Mouse (Mus musculus): ENCODE measurements around the gene Acbd6.

Gene Acbd6

DNA sequence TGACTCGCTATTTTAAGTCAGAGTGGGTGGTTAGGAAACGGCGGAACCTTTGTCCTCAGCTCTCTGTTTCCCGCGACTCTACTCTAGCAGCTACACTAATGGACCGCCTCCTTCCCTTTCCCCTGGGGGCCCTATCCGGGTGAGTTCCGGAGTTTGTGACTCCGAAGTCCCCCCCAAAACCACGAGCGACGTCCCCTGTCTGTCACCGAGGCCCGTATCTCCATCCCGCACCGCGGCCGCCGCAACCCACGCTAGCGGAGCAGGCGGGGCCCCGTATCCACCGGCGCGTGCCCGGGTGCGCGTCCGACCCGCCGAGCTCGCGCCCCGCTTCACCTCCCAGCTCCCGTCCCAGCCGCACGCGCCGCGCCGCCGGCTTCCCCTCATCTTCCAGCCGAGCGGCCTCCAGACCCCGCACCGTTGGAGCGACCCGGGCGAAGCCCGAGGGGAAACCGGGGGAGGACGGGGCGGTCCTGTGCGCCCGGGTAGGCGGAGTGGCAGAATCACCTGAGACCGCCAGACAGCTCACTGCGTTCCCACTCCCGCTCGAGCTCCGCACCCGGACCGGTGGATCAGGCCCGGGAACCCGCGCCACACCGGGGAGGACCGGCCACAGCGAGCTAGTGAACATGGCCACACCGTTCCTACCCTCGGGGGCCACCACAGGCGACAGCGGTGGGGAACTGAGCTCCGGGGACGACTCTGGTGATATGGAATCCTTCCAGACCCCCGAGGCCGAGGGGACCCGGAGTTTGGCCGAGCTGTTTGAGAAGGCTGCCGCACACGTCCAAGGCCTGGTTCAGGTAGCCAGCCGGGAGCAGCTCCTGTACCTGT is at the start of gene Acbd6:
Gene Acbd6 (plus strand): TSS at position 109 of the 831 bp plus-strand sequence.
- DNase-seq, result peak; percentile 98

DNA sequence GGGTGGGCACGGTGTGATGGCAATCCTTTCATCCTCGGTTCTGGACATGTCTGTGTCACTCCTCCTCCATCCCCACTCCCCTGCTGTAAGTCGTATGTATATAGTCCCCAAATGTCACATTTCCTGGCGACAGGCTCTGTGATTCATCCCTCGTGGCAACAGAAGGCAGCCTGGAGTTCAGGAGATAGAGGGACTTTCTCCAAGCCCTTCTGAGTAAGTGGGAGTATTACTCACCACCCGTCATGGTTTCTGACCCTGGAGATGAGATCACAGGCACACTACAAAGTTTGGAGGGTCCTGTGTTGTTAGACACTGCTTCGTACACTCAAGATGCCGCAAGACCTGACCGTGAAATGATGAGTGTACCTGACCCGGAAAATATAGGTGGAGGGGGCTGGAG is 47.7 kb upstream of the Acbd6 start:
- no peak for DNase-seq

DNA sequence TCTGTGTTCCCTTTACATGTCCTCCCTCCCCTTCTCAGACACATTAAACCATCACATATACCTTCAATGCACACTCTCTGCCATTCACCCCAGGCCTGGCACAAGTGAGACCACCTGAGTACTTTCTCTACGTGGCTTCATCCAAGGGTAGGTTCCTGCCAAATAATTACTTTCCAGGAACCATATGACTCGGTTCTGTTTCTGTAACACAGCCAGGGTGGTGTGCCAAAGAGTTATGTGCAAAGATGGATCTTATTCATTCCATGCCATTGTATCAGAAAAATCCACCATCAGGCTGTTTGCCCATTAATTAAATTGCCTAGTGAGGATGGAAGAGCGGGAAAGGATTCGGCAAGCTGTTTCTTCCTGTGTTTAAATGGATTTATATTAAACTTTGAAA is 42.1 kb upstream of the Acbd6 start:
- no peak for DNase-seq

DNA sequence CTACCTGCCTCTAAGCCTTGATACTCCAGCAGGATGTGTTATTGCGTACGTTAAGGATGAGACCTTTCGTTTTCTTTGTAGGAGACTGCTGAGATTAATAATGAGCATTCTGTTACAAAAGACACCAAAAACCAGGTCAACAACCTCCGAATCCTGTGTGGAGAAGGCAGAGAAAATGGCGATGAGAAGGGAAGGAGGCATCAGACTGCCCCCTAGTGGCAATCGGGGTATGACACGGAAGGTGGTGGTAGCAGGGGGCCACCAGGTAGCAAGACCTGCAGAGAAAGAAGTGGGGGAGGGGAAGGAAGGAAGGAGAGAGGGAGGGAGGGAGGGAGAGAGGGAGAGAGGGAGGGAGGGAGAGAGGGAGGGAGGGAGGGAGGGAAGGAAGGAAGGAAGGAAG is 41.3 kb upstream of the Acbd6 start:
- DNase-seq, result peak; percentile 93

DNA sequence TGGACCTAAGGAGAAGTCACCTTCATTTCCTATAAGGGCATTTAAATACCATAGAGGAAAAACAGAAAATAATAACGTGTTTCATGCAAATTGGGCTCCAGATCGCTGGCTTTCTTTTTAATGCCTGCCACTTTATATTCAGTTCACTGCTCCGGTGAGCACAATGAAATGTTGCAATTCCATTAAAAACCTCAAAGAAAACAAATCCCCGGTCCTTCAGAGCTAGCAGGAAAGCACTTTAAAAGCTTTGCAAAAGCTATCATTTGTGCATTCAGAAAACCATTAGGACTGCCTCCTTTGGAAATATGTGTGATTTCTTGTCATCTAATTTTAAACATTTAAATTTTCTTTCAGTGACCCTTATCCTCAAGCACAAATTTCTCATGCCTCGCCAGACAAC is 40.9 kb upstream of the Acbd6 start:
- no peak for DNase-seq

DNA sequence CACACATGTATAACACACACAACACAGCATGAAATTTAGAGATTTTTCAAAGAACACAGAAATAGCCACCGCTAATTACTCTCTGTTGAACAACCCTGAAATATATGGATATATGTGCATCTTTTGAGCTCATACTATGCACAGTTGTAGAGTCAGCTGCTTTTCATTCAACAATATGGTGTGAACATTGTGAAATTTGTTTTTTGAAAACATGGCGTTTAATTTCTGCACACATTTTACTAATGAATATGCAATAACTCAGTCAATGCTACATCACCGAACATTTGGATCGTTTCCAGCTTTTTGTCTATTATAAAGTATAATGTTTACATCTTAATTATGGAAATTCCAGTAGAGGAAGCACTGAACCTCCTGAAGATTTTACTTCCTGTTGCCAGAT is 37.6 kb upstream of the Acbd6 start:
- no peak for DNase-seq

DNA sequence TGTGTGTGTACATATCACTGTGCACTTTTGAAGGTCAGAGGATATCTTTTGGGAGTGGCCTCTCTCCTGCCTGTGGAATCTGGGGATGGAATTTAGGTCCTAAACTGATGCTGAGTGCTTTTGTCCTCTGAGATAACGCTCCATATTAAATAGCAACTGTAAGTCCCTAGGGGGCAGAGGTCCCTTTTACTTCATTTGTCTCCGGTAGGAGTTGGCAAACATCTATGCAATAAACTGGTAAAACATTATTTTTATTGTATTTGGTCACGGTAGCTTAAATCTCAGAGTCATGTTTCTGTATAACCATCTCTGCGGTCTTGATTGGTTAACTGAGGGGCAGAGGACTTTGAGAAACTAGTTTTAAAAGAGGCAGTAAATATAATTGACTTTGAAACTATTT is 35.4 kb upstream of the Acbd6 start:
- no peak for DNase-seq

DNA sequence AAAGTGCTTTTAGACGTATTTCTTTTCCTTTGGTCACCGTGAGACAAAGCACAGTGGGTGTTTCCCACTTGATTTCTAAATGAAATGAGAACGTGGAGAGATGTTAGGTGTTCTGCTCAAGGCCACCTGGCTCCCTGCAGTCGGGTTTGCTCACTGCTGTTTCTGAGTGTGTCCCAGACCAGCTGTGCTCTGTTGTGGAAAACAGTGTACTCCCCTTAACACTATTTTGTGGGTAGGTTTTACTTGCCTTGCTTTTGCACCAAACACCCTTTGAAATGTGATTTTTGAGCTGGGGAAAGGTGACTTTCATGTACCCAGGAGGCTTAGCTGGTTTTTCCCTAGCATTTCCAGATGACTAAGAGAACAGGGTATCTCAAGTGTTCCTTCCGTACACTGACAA is 31.7 kb upstream of the Acbd6 start:
- peak; percentile 59 for DNase-seq

DNA sequence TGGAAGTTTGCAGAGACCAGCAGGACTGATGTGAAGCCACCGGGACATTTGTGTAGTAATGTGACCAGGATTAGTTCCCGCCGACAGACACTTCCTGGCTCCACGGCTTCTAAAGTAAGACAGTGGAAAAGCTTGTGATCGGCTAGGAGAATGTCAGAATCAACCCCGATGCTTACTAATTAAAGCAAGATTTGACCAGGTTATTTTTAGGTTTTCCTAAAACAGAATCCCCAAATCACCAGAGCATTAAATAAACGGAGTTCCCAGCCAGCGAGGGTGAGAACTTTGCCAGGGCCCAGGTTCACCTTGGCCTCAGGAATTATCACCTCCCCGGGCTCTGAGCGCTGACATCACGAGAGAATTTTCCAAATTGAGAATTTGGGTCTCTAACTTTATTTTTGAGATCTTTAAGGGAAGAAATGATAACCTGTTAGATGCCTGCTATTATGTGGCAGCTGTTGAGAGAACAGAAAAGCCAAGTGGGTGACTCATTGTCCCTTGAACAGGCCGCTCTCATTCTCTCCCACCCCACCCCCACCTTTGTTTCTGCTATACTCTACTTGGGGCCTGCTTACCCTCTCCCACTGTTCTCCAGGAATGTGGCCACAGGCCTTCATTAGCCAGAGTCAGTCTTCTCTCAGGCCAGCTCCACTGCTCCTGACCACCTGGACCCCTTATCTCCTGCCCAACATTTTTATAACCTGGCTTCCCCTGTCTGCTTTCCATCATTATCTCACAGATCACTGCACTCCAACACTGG is 30.7 kb upstream of the Acbd6 start:
- peak; percentile 93 for DNase-seq

DNA sequence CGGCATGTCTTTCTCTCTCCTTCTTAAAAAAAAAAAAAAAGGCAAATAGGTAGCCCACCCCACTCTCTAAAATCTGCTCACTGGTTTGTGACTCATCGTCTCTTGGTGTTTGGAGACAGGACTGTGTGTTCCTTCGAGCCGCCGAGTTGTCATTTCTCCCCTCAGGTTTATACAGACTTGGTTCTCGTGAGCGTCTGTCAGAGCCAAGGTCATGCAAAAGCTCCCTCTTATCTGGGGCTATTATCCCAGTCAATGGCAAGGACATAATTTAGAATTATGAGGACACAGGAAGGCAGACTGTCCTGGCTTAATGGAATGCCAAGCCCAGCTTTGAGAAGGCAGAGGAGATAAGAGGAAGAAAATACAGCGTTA is 30.1 kb upstream of the Acbd6 start:
- DNase-seq, result peak; percentile 90

DNA sequence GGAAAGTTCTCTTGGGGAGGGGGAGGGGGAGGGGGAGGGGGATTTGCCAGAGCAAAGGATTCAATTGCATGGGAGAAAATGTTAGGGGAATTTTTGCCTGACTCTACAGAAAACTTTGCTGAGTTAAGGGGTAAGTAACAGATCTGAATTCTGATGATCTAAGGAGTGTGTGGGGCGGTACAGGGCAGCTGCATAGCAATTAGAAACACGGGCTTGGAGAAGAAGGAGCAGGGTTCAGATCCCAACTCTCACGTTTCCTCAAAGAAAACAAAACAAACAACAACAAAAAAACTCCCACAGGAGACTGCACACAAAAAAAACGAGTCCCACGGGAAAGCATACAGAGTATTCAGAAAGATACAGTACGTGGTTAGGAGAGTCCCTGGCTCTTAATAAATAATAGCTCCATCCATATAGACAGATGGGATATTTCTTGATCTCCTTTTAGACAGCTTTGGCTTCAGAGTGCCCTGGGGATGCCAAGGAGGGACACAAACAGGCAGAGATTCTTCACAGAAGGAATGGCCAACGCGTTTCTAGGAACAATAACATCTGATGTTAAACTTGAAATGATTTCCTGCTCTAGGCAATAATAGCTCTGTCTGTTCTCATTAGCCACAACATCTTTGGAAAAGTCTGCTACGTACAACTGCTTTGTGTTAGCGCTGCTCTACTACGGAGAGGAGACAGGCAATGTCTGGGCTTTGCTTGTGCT is 29.4 kb upstream of the Acbd6 start:
- DNase-seq, result peak; percentile 70

DNA sequence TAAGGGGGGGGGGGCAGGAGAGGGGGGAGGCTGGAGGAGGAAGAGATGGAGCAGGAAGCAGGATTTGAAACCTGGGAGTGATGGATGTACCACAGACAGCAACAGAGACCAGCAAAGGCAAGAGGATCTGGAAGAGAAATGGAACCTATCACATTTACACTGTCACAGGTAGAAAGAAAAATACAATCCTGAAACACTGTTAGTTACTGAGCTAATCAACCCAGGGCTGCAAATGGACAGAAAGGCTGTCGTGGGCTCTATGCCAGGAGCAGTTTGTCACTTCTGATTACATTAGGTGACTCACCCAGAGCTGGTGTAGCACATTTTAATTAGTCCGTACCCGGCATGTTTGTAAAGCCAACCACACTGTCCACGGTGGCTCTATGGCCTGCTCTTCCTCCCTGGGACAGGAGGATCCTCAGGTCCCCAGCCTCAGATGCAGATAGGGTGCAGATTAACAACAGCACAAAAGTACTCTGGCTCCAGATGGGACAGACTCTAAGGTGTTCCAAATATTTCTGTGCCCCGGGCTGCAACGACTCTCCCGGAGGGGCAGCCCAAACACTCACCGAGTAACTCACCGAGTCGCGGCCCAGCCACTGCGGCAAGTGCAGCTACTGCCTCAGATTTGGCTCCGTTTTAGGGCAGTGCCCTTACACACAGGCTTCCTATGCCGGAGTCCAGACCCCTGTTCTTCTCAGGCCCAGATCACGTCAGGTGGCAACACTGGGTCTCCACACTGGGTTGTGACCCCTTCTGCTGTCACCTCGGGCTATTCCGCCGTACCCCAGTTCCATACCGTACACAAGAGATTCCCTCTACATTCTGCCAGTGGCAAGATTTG is 28.6 kb upstream of the Acbd6 start:
- peak; percentile 79 for DNase-seq

DNA sequence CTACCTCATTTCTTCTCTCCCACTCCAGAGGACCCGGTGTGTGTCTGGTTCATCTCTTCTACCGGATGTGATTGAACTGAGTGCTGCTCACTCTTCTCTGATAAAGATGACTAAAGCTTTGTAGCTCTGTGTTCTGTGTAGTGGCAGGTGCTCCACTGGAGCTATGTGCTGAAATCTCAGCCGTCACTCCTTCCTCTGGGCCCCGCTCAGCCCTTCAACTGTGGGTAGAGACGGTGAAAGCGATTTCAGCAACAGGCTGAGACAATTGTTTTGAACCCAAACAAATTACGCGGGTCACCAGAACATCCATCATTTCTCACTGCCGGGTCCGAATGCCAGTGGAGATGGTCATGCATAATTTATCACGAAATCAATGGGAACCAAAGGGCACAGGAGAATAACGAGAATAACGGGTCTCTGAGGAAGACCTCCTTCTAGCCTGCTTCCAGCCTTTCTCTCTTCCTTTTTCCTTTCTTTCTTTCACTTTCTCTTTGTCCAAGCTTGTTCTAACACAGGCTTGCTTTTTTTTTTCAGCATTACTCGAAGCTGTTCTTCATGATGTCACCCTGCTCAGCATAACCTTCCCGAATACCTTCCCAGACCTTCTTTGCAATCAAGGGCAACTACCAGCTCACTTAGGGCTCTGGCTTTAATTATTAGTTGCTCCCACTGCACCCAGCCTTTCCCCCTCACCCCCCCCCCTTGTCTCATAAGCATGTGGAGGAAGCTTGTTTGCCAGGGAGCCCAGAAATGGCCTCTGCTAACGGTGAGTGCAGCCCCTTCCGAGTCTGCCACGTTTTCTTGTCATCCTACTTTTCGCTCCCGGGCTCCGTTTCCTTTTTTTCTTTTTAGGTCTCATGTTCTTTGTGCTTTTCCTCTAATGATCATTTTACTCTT is 27.1 kb upstream of the Acbd6 start:
- peak; percentile 87 for DNase-seq

DNA sequence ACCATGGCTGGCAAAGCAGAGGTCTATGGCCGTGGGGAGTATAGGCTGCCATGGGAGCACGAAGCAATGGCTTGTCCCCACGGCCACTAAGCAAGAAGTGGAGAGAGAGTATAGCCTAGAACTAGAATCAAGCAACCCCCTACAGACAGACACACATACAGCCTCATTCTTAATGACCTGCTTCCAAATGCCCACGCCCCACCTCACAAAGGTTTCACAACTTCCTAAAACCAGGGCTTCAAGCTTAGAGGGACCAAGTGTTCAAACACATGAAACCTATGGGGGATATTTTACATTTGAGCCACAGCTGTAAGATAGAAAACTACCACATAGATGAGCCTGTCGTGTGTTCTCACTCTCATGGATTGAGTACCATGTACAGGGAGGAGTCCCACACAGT is 25.5 kb upstream of the Acbd6 start:
- peak; percentile 75 for DNase-seq

DNA sequence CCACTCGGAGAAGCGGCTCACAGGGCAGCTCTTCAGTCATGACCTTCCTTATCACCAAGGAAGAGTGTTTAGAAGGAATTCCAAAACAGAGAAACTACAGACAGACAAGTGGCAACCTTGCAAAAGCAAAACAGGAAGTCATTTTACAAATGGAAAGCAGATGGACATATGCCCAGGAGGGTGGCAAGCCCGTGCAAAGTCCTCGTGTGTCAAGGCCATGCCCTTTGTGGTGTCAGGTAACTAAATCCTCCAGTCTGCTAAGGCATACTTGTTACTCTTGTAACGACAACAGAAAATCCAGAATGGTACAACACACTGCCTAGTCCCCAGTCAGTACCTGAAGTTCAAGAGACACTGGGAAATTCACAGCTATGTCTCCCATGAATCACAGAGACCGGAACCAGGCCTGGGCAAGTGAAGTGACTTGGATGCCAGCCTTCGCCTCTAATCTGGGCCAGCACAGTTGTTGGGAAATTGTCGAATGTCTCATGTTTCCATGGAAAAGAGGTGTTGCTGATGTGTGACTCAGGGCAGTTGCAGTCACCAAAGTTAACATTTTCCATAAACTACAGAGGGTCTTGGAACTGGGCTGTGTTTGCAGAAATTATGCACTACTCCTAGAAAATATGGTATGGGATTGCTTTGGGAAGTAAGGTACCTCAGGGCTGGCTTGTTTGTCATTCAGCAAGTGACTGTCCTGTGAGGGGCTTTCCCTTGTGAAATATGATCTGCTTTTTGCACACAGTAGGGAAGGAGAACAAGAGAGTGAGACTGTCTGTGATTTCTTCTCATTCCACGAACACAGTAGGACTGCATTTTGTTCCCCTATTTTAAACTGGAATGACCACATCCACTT is 24.9 kb upstream of the Acbd6 start:
- DNase-seq, result peak; percentile 94

DNA sequence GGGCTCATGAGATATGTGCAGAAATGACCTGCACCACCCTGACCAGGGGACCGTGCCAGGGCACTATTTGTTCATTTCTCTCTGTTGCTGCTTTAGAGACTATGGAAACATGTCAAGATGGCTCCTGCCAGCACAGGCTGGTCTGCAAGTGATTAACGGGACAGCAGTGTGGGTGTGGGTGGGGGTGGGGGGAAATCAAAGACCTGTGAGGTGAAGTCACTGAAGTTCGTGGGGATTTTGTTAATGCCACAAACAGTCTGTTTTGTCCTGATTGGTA is 24.3 kb upstream of the Acbd6 start:
- peak; percentile 89 for DNase-seq

DNA sequence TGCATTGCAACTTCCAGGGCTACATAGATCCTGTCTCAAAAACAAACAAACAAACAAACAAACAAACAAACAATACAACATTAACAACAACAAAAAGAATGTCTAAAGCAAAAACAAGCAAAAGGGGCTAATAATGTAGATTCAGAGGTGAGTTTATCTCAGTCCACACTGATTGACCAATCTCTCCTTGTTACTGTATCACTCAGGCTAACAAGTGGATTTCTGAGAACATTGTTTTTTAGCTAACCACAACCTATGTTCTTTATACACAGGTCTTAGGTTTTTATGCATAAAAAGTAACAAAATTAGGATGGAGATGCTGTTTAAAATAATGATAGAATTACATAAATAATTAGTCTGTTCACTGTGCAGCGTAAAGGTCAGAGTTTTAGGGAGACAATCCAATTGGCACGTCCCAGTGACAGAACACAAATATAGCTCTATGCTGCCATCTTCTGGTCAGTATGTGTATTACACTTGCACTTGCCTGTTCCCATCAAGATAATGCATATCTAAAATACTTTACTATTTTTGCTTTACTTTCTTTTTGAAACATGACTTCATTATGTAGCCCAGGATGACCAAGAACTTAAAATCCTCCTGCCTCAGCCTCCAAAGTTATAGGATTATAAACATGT is 20.8 kb upstream of the Acbd6 start:
- peak; percentile 82 for DNase-seq

DNA sequence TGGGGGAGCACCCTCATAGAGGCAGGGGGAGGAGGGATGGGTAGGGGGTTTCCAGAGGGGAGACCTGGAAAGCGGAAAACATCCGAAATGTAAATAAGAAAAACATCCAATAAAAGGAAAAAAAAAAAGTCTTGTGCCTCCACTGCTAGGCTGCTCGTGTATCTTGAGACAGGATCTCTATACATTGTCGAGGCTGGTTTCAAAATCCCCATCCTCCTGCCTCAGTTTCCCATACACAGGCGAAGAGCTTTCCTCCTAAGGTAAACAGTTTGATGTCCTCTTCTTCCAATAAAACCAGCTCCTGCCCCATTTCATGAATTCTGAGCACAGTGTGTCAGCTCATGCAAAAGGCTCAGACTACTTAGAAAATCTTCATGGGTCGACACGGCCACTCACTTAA is 19.9 kb upstream of the Acbd6 start:
- peak; percentile 62 for DNase-seq

DNA sequence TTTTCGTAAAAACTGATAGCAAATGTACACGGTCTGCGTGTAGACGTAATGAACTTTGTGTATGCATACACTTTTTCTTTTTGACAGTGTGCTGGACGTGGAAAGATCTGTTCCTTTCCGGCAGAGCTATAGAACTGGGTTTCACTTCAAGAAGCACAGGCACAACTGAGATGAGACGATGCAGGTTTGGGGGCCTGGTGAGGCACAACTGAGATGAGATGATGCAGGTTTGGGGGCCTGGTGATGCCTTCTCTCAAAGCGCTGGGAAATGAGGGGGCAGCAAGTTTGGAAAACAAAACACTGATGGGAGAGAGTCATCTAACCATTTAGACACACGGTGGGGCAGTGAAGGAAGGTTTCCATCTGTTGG is 293 bp upstream of the Acbd6 start:
- no peak for DNase-seq

DNA sequence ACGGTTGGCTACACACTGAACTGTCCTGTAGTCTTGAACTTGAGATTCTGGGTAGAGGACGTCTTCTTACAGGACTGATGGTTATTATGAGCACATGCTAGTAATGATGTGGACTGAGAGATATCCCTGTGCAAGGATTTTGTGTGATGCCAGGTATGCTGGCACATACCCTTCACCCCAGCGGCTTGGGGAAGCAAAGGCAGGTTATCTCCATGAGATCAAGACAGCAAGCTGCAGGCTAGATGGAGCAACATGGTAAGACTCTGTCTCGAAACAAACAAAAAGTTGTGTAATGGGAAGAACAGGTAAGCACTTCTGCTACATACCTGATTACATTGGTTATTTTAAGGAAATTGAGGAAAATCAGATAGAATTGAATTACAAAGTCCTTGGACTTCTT is 2.1 kb downstream of the Acbd6 start:
- DNase-seq, result peak; percentile 37

DNA sequence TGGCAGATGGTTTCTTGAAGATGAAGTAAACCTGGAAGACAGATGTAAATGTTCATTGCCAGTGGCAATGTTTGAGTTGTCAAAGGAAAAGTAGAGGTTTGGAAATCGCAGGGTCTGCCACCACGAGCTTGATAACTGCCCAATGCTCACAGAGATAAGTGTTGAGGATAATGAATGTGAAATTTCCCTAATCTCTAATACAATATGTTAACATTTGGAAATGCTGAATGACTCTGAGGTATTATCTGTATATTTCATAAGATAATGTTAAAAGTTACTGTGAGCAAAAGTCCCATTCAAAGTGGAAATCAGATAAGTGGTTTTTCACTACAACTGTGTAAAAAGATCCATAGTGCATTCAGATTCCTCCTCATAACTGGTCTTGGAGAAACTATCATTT is 2.8 kb downstream of the Acbd6 start:
- DNase-seq, result no peak
